Mouse (Mus musculus) liver, postnatal 0 days (tissue): ENCODE measurements around the gene Lexm.

Experiments
- CTCF ChIP-seq: sonication (generic); IDR thresholded peaks from 2 replicates; pipeline ENCODE4 v1.5.1; 2016; ENCODE audit warnings: antibody characterized with exemption, low read depth
- EP300 ChIP-seq: IDR thresholded peaks from 2 replicates; pipeline ENCODE4 v1.6.1; 2016; ENCODE audit warnings: antibody characterized with exemption, low read depth, mild to moderate bottlenecking

DNA sequence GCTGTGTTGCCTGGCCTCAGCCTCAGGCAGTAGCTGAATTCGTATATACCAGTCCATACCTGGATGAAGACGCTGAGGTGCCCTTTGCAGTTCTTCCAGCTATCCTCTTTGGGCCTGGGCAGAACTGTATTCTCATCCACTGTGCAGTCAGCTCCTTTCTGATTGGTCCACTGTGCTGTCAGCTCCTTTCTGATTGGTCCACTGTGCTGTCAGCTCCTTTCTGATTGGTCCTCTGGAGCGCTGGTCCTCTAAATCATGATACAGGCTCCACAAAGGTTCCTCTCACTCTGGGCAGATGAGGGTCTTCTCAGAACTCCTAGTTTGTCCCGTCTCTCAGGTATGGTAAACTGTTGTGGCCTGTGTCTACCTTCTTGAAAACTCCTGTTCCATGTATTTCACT is 47.4 kb downstream of the Lexm start:
- no peak for TF ChIP-seq CTCF
- TF ChIP-seq EP300 = no peak
